Mouse (Mus musculus): ENCODE measurements around the gene Slc7a6os.
"Not testable (repeated sequence)": the region's sequence is repeated elsewhere in the genome, so short reads cannot be mapped to it uniquely, and the experiment has no call there.

The Slc7a6os gene

DNA sequence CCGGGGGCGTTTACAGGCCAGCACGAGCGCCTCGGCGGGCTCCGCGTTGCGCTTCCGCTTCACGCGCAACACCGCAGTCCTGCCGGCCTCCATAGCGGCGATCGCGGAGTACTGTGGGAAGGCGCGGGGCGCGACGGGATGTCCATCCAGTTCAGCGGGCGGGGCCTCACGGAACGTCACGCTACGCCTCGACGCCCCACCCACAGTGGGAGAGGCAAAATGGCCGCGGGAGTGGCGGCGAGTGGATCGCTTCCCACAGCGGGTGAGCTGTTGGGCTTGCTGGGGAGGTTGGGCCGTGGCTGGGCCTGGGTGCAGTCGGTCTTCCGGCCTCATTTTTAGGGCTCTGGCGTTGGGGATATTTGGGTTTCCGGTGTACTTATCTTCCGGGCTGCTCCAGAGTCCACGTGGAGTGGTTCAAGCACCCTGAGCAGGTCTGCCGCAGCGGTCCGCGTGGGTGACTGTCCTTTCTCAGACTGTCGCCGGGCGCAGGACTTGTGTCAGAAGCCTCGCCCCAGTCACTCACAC is at the start of gene Slc7a6os, which contains the start of gene Prmt7:
Gene Slc7a6os, minus strand, starts transcription at position 115 of the 525 bp plus-strand sequence.
Gene Prmt7, plus strand, starts transcription at position 116 of the 525 bp plus-strand sequence.
- DNase-seq (ENCODE audit: low read depth) = peak; percentile 97

- peak; percentile 49 for DNase-seq (ENCODE audit: low read depth)
Observed at GRCm38 (mm10) chr8:106259579-106260255, 49.0 kb upstream of the Slc7a6os start.

DNA sequence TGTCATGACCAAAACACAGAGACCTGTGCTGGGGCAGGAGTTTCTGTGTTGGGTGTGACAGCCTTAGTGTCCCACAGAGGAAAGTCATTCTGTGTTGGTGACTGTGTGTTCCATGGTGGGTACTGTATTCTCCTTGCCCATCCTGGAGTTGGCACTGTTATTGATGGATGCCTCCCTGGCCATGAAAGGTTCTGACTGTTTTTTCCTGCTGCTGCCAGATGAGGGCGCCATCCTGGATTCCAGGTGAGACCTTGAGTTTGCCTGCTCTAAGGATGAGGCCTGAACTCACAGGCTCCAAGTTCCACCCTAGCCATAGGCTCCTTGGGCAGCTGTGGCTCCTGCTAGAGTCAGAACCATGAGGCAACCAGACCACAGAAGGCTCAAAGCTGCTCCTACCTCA is 47.4 kb upstream of the Slc7a6os start:
- DNase-seq (ENCODE audit: low read depth) = peak; percentile 43

GRCm38 (mm10) chr8:106250186-106250585 is 39.5 kb upstream of the Slc7a6os start:
- no peak for DNase-seq (ENCODE audit: low read depth)

DNA sequence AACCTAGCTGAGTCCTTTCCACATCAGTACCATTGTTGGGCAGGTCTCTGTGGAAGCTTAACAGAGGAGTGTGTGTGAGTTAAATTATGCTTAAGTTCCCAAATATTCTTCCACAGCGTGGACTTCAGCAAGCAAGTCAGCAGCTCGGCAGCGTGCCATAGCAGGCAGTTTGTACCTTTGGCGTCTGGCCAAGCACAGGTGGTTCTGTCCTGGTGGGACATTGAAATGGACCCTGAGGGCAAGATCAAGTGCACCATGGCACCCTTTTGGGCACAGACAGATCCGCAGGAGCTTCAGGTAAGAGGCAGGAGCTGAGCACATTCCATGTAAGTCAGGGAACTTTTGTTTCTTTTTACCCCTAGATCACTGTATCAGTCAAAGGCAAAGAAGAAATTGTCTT is 26.4 kb upstream of the Slc7a6os start:
- DNase-seq (ENCODE audit: low read depth) = no peak

GRCm38 (mm10) chr8:106234567-106235261 is 24.0 kb upstream of the Slc7a6os start:
- DNase-seq (ENCODE audit: low read depth) = no peak

DNA sequence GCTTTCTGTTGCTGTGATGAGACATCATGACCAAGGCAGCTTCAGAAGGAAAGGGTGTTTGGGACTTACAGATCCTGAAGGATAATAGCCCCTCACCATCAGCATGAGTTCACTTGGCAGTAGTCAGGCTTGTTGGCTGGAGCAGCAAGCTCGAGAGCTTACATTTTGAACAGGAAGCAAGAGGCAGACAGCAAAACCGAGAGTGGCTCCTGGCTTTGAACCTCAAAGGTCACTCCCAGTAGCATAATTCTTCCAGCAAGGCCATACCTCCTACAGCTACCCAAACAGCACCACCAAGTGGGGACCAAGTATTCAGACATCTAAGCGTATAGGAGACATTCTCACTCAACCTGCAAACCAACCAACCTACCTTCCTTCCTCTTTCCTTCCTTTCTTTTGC is 22.0 kb upstream of the Slc7a6os start:
- peak; percentile 44 for DNase-seq (ENCODE audit: low read depth)

DNA sequence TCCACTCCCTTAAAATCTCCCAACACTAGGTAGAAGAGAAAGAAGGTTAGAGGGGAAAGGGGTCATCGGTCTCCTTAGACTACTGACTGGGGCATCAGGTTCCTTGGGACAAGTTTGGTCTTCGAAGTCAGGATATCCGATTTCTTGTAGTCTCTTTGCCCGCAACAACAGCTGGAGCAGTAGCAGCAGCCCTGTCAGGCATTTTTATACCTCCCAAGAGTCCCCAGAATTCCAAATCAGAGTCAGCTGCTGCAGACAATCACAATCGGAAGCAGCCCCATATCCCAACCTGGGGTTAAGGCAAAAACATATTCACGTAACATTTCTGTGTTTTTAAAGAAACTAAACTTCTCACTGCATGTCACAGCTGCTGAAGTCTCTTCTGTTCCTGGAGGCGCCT is 20.8 kb upstream of the Slc7a6os start:
- no peak for DNase-seq (ENCODE audit: low read depth)

GRCm38 (mm10) chr8:106226589-106226988 is 15.9 kb upstream of the Slc7a6os start:
- peak; percentile 79 for DNase-seq (ENCODE audit: low read depth)

- DNase-seq (ENCODE audit: low read depth) = no peak
Observed at GRCm38 (mm10) chr8:106219620-106220019, 8.9 kb upstream of the Slc7a6os start.

DNA sequence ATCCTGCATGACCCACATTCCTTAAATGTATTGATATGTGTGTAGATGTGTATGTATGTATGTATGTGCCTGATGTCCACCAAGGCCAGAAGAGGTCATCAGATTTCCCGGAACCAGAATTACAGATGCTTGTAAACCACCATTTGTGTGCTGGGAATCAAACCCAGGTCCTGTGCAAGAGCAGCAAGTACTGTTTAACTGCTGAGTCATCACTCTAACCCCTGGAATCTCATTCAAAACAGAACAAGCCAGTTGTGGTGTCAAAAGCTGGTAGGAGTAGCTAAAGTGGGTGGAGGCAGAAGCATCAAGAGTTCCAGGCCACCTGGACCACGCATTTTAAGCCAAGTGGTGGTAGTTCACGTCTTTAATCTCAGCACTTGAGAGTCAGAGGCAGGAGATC is 3.2 kb upstream of the Slc7a6os start:
- no peak for DNase-seq (ENCODE audit: low read depth)

GRCm38 (mm10) chr8:106211421-106211820 is 686 bp upstream of the Slc7a6os start:
- DNase-seq (ENCODE audit: low read depth) = no peak

DNA sequence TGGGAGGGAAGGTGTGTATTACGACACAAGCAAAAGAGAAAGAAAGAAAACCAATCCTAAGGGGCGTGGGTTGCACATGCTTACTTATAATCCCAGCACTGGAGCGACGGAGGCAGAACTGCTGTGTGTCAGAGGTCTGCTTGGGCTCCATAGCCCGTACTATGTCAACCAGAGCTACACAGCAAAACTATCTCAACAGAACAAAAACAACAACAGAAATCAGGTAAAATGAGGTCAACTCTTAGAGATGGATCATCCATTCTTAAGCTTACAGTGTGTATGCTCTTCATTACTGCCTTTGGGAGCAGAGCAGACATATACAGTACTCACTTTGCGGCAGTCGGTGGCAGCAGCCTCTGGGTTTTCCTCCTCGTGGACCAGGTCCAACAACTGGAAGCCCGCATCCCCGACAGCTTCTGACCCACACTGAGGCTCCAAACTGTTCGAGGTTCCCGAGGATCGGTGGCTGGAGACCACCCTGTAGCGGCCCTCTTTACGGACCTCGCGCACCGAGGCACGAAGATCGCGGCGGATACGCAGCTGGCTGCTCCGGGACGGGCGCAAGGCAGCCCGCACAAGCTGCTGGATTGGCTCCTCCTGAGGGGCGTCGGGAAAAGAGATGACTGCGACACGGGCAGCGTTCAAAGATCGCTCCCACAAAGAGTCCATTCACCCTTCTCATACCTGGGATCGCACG is 552 bp downstream of the Slc7a6os start:
- DNase-seq (ENCODE audit: low read depth) = peak; percentile 62

GRCm38 (mm10) chr8:106199596-106199995 is 11.1 kb downstream of the Slc7a6os start:
- not testable (repeated sequence) for DNase-seq (ENCODE audit: low read depth)

DNA sequence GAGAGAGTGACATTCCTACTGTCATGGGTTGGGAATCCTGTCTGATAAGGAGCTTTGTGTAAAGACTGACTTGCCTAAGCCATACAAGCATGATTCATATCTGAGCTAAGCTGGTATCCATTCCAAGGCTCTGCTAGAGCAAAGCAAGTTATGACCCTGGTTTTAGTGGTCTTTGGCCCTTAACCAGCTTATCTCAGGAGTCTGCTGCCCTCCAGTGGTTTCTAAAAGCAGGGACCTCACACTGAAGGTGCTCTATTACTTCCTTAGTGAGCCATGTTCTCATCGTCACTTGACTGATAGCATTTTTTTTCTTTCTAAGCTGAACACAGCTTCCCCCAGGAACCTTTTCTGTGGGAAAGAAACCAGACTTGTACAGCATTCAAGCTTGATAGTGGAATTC is 12.0 kb downstream of the Slc7a6os start:
- DNase-seq (ENCODE audit: low read depth) = peak; percentile 63

DNA sequence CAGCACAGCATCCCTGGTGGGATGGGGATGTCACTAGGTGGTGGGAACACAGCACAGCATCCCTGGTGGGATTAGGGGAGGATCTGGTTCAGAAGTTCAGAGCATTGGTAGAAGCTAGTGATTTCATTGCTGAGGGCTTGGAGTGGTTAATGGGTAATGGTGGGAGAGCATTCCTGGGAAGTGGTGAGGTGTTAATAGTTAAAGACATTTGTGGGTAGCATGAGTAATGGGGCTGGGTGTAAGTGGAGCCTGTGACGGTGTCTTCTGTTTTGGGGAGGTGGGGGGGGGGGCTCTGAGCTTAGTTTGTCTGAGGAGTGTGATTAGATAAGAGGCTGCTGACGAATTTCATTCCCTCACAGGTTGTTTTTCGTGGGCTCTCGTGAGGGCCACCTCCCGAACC is 16.7 kb downstream of the Slc7a6os start:
- no peak for DNase-seq (ENCODE audit: low read depth)

DNA sequence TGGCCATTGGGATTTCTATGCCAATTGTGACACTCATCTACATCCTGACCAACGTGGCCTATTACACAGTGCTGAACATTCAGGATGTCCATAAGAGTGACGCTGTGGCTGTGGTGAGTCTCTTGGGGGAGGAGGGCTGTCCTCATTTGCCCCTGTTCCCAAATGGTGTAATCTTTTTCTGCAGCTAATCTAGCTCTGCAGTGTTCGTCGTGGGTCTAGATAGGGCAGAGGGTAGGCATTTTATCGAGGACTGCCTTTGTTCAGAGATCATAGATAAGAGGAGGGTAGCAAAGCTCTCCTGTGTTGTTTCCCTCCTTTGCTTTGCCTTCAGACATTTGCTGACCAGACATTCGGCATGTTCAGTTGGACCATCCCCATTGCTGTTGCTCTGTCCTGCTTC is 17.6 kb downstream of the Slc7a6os start:
- no peak for DNase-seq (ENCODE audit: low read depth)

DNA sequence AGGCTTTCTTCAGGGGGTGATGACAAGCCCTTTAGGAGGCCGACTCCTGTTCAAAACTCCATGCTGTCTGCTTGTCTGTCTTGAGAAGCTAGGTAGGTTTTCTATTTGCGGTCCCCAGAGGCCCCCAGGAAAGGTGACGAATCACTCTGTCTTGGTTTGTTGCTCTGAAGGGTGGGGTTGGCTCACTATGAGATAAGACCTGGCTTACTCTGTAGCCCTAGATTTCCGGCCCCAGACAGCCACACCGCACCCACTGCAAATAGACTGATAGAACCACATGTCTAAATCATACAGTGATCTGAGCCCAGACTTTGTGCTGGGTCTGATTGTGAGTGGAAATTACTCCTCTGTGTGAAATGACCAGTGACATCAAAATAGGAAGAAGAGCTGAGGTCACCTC is 19.1 kb downstream of the Slc7a6os start:
- no peak for DNase-seq (ENCODE audit: low read depth)

- no peak for DNase-seq (ENCODE audit: low read depth)
Observed at GRCm38 (mm10) chr8:106189162-106189561, 21.6 kb downstream of the Slc7a6os start.

DNA sequence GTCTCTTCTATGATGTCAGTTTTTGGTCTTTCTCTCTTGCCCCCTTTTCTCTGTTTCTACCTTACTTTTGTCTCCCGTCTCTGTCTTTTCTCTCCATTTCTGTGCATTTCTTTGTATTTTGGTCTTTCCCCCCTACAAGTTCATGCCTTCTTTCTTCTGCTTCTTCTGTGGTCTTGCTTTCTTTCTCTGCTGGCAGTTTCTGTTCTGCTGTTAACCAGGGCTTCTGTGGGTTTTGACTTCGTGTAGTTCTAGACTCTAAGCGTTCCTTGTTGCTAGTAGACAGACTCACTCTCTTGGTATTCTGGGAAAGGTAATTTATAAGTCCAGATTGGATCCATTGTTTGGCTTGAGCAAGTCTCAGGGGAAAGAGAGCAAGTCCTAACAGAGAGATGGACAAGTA is 24.3 kb downstream of the Slc7a6os start:
- no peak for DNase-seq (ENCODE audit: low read depth)

DNA sequence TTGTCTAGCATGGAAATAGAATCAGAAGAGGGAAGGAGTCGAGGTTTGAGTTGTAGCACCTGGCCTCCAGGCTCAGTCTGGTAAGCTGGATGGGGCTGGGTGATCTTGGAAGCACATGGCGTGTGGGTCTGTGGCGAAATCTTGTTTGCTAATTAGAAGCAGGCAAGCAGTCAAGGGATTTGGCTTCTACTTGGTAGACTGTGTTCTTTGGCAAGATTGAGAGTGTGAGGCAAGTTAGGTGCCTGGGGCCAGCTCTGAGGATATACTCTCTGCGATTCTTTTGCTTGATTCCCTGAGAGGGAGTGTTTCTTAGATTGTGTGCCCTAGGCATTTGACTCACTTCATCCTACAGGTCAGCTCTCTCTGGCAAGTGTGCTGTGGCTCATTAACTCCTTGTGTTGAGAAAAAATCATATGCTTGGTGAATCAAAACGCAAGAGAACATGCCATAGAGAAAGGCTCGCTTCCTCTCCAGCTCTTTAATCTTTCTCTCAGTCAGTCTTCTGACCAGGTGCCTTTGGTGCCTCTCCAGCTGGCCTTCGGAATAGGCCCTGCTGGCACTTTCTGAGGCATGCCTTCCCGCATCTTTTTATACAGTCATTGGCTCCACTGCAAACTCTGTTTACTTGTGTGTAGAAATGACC is 25.0 kb downstream of the Slc7a6os start:
- DNase-seq (ENCODE audit: low read depth) = no peak

GRCm38 (mm10) chr8:106178428-106178827 is 32.3 kb downstream of the Slc7a6os start:
- DNase-seq (ENCODE audit: low read depth) = no peak
